In genomic region chr4:138480962-138481361, GRCm38 (mm10) we compare ENCODE assay signal across 21 mouse cellular contexts. TPM values are rescaled to one million over a fixed set of nuclear protein-coding genes. Genes with fewer than 3 reads are reported as not detected.
DNase-seq lines count a peak whose midpoint lies in the region; ATAC-seq and TF ChIP-seq lines count a peak whose summit lies in the region.
"Had no signal": no experiment of that assay in that cellular context is flagged by ENCODE, and none has a peak within 500 bp of the region (broad histone marks: within the 10 kb centered on the region; RNA-seq: fewer than 3 reads in every experiment).

No protein-coding gene starts in this region.

- H3K9me3 ChIP-seq in kidney, embryonic 14.5 days (ENCODE audit: control insufficient read depth, low read length): no peaks in the 10 kb centered on the region
- no peaks in the 10 kb centered on the region for H3K9me3 ChIP-seq in lung, embryonic 16.5 days (ENCODE audit: control insufficient read depth, low read length)
- H3K9me3 ChIP-seq: embryonic facial prominence, embryonic 15.5 days; forebrain, embryonic 15.5 days; heart, embryonic 13.5 days had no signal

- TF ChIP-seq POLR2A in olfactory bulb, adult 2 months (IDR thresholded peaks at IDR 0.05; ENCODE audit: insufficient read depth, low read depth, low read length): no peak

- H3K4me3 ChIP-seq in kidney, embryonic 14.5 days (ENCODE audit: low read length): no peak overlapping the region
- H3K4me3 ChIP-seq in layer of hippocampus, adult 2 months: no peak overlapping the region
- no peak overlapping the region for H3K4me3 ChIP-seq in lung, embryonic 16.5 days (ENCODE audit: low read length)
- no peak overlapping the region for H3K4me3 ChIP-seq in olfactory bulb, adult 2 months (ENCODE audit: insufficient read depth, low read depth, low read length)
- H3K4me3 ChIP-seq: embryonic facial prominence, embryonic 15.5 days; erythroblast, embryonic 14.5 days; forebrain, embryonic 15.5 days; heart, embryonic 13.5 days had no signal

- no peak overlapping the region for H3K9ac ChIP-seq in kidney, embryonic 14.5 days (ENCODE audit: low read depth, low read length)
- H3K9ac ChIP-seq in lung, embryonic 16.5 days (ENCODE audit: low read length): no peak overlapping the region
- H3K9ac ChIP-seq: embryonic facial prominence, embryonic 15.5 days; forebrain, embryonic 15.5 days; heart, embryonic 13.5 days had no signal

- no peak for DNase-seq in kidney, adult 18-20 months
- no peak for DNase-seq in layer of hippocampus, adult 2 months (ENCODE audit: low spot score in 2 of 2)
- DNase-seq in layer of hippocampus, adult 11-12 months (ENCODE audit: low spot score): no peak
- no peak for DNase-seq in lung, adult 18-20 months
- DNase-seq: adrenal gland, postnatal 10 days; cerebellum, adult 11 months; cerebellum, adult 8-10 months; cerebellum, postnatal 14 days; embryo, embryonic 11 days; gastrocnemius, postnatal 36 days; heart, adult 11 months; heart, postnatal 36 days had no signal

- H3K36me3 ChIP-seq in kidney, embryonic 14.5 days (ENCODE audit: control insufficient read depth, insufficient read depth, low read length): no peaks in the 10 kb centered on the region
- no peaks in the 10 kb centered on the region for H3K36me3 ChIP-seq in lung, embryonic 16.5 days (ENCODE audit: control insufficient read depth, insufficient read depth, low read length)
- H3K36me3 ChIP-seq: embryonic facial prominence, embryonic 15.5 days; forebrain, embryonic 15.5 days; heart, embryonic 13.5 days had no signal

- no peak overlapping the region for H3K4me2 ChIP-seq in kidney, embryonic 14.5 days (replicated peaks; ENCODE audit: low read depth, low read length)
- H3K4me2 ChIP-seq in lung, embryonic 16.5 days (ENCODE audit: low read depth, low read length): 0 out of 2 replicates have a peak overlapping the region, but pooled peaks have one; percentile 2
- H3K4me2 ChIP-seq: embryonic facial prominence, embryonic 15.5 days; forebrain, embryonic 15.5 days; heart, embryonic 13.5 days had no signal

- peaks cover 19% of the 10 kb centered on the region for H3K4me1 ChIP-seq in kidney, embryonic 14.5 days (ENCODE audit: control insufficient read depth, insufficient read depth, low read length)
- H3K4me1 ChIP-seq in lung, embryonic 16.5 days (replicated peaks; ENCODE audit: control insufficient read depth, insufficient read depth, low read length): peaks cover 6% of the 10 kb centered on the region; the same call in 1 of the 2 replicates
- peaks cover 36% of the 10 kb centered on the region for H3K4me1 ChIP-seq in olfactory bulb, adult 2 months (ENCODE audit: control insufficient read depth, insufficient read depth, low read length)
- H3K4me1 ChIP-seq: embryonic facial prominence, embryonic 15.5 days; forebrain, embryonic 15.5 days; heart, embryonic 13.5 days had no signal

- H3K27me3 ChIP-seq in kidney, embryonic 14.5 days (ENCODE audit: control insufficient read depth, insufficient read depth, low read length): no peaks in the 10 kb centered on the region
- no peaks in the 10 kb centered on the region for H3K27me3 ChIP-seq in lung, embryonic 16.5 days (ENCODE audit: control insufficient read depth, insufficient read depth, low read depth, low read length)
- H3K27me3 ChIP-seq: embryonic facial prominence, embryonic 15.5 days; forebrain, embryonic 15.5 days had no signal

- peak overlapping the region; percentile 32; the same call in 1 of the 2 replicates for H3K27ac ChIP-seq in kidney, embryonic 14.5 days (ENCODE audit: low read depth, low read length)
- H3K27ac ChIP-seq in layer of hippocampus, adult 2 months: peak overlapping the region; percentile 84
- peak overlapping the region; percentile 33; the same call in 1 of the 2 replicates for H3K27ac ChIP-seq in lung, embryonic 16.5 days (ENCODE audit: low read length)
- H3K27ac ChIP-seq in olfactory bulb, adult 2 months (ENCODE audit: insufficient read depth, low read depth, low read length): peak overlapping the region; percentile 63
- H3K27ac ChIP-seq: embryonic facial prominence, embryonic 15.5 days; forebrain, embryonic 15.5 days; heart, embryonic 13.5 days had no signal

- WGBS in kidney, embryonic 14.5 days: 19% methylated on average over 9 of the region's 9 CpGs
- WGBS in lung, embryonic 16.5 days: 18% methylated on average over 9 of the region's 9 CpGs
- 27% methylated on average over 9 of the region's 9 CpGs for WGBS in olfactory bulb, adult 2 months

- ATAC-seq in kidney, embryonic 14.5 days (ENCODE audit: low FRiP score, low TSS enrichment): no peak
- ATAC-seq in lung, embryonic 16.5 days (ENCODE audit: low read depth): peak; percentile 57; the same call in 1 of the 2 replicates
- ATAC-seq: forebrain, embryonic 15.5 days had no signal

- no peak for TF ChIP-seq CTCF in layer of hippocampus, adult 2 months (conservative IDR thresholded peaks at IDR 0.05)
- no peak for TF ChIP-seq CTCF in olfactory bulb, adult 2 months (IDR thresholded peaks at IDR 0.05; ENCODE audit: insufficient read depth, low read depth, low read length)

RNA-seq across cellular contexts. Expression of gene Camk2n1, which starts 26.8 kb away (rescaled TPM):
- 7.4 and 10.1 TPM in 2 replicates for polyA plus RNA-seq in kidney, embryonic 14.5 days (2014; fragmentation: Nextera tagmentation; extraction: Ambion mirVana)
- total RNA-seq in layer of hippocampus, adult 2 months (2021): 100 to 1,000 TPM; 378 to 385 TPM
- polyA plus RNA-seq in lung, embryonic 16.5 days (2015; fragmentation: Nextera tagmentation; extraction: Ambion mirVana): 2.5 and 2.9 TPM in 2 replicates
- 114 and 206 TPM in 2 replicates for polyA plus RNA-seq in olfactory bulb, adult 2 months (2012; ENCODE audit: insufficient read depth, insufficient read length, low replicate concordance, missing spikeins)
- total RNA-seq: common myeloid progenitor, adult 5-6 weeks; MEL had no signal

RNA-seq across cellular contexts. Expression of gene Mul1, which starts 46.5 kb away (rescaled TPM):
- 16.7 and 16.9 TPM in 2 replicates for polyA plus RNA-seq in kidney, embryonic 14.5 days (2014; fragmentation: Nextera tagmentation; extraction: Ambion mirVana)
- 10 to 100 TPM; 54.4 to 57.9 TPM for total RNA-seq in layer of hippocampus, adult 2 months (2021)
- 16.8 and 18.2 TPM in 2 replicates for polyA plus RNA-seq in lung, embryonic 16.5 days (2015; fragmentation: Nextera tagmentation; extraction: Ambion mirVana)
- polyA plus RNA-seq in olfactory bulb, adult 2 months (2012; ENCODE audit: insufficient read depth, insufficient read length, low replicate concordance, missing spikeins): not detected in 2 replicates

Comparison
In these comparisons a context has a peak if more than half of its experiments do, and no peak if none do; other contexts are left out.
1. H3K27ac ChIP-seq: peak in every context shown above with its lines; median percentile 84 in layer of hippocampus, adult 2 months; 63 in olfactory bulb, adult 2 months; 33 in lung, embryonic 16.5 days; 32 in kidney, embryonic 14.5 days.
2. RNA of gene Camk2n1, which starts 26.8 kb away (polyA plus RNA-seq): 114 to 206 TPM in olfactory bulb, adult 2 months; 7.4 to 10.1 TPM in kidney, embryonic 14.5 days and 2.5 to 2.9 TPM in lung, embryonic 16.5 days; every median in the first group is over 10 times any median in the second.